Mouse (Mus musculus) neural tube, embryonic 13.5 days (tissue): ENCODE data around the gene Cdh22. TPM values are rescaled to one million over a fixed set of nuclear protein-coding genes. Genes with fewer than 3 reads are reported as not detected.

ENCODE experiments used
- ATAC-seq: fragments of 200-750 bp; cut with Nextera tagmentation; 2 replicates; pipeline ENCODE4 v1.8.0; 2017; ENCODE audit warnings: low read depth, mild to moderate bottlenecking, moderate TSS enrichment, moderate library complexity
- H3K27ac ChIP-seq: fragments of 300-500 bp; sonication (generic); replicated peaks from 2 replicates; pipeline ENCODE4 v1.5.1; 2015; ENCODE audit warnings: moderate library complexity, mild to moderate bottlenecking, inconsistent platforms
- H3K27me3 ChIP-seq: fragments of 300-500 bp; sonication (generic); 2 replicates; pipeline ENCODE4 v1.6.1; 2015; ENCODE audit warnings: mild to moderate bottlenecking, inconsistent platforms
- H3K36me3 ChIP-seq: fragments of 300-500 bp; sonication (generic); 2 replicates; pipeline ENCODE4 v1.6.1; 2015; ENCODE audit warnings: mild to moderate bottlenecking, inconsistent platforms
- H3K4me1 ChIP-seq: fragments of 300-500 bp; sonication (generic); replicated peaks from 2 replicates; pipeline ENCODE4 v1.6.1; 2015; ENCODE audit warnings: inconsistent platforms
- H3K4me2 ChIP-seq: fragments of 300-500 bp; sonication (generic); 2 replicates; pipeline ENCODE4 v1.6.1; 2015; ENCODE audit warnings: inconsistent platforms, mild to moderate bottlenecking, moderate library complexity
- H3K4me3 ChIP-seq: fragments of 300-500 bp; sonication (generic); 2 replicates; pipeline ENCODE4 v1.5.1; 2015; ENCODE audit warnings: mild to moderate bottlenecking, inconsistent platforms
- H3K9ac ChIP-seq: fragments of 300-500 bp; sonication (generic); 2 replicates; pipeline ENCODE4 v1.6.1; 2015; ENCODE audit warnings: moderate library complexity, mild to moderate bottlenecking, inconsistent platforms
- H3K9me3 ChIP-seq: fragments of 300-500 bp; sonication (generic); 2 replicates; pipeline ENCODE4 v1.6.1; 2016; ENCODE audit warnings: inconsistent platforms
- WGBS: fragments of 180-500 bp; shearing (Covaris S2); methylation state at CpG from one replicate; pipeline ENCODE4 v1.1.7; 2015; 5-methylcytosine and 5-hydroxymethylcytosine counted together
- polyA plus RNA-seq: library from polyadenylated mRNA; unstranded; fragments of >200 nt; fragmentation: Nextera tagmentation; extraction: Ambion mirVana; gene quantifications from 2 replicates; pipeline ENCODE4 v1.2.1, GENCODE M21; 2015

Cdh22 gene
- polyA plus RNA-seq, 1 experiment from 2014 or later, result 11.4 TPM

DNA sequence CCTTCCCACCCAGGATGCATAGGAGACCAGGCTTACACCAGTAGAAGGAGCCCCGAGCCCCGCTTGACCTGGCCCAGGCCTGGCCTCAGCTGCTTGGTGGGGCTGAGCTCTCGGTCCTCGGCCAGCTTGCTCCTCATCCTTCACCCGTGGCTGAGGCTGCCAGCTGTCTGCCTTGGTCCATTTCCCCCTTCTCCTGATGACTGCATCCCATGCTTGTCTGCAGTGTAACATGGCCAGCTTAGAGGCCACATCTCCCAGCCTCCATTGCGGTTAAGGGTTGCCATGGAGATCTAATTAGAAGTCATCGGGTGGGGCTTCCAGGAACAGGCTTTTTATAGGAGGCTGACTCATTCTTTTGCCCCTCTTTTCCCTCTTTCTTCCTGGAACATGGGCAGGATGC lies 29.2 kb upstream of the Cdh22 start:
- Histone ChIP-seq H3K9ac (no peak overlapping the region), H3K27ac (no peak overlapping the region), H3K36me3 (no peaks in the 10 kb centered on the region), H3K4me2 (no peak overlapping the region), H3K9me3 (no peaks in the 10 kb centered on the region), H3K4me3 (no peak overlapping the region), H3K27me3 (peaks cover 76% of the 10 kb centered on the region), H3K4me1 (peaks cover 46% of the 10 kb centered on the region)
- WGBS, result 38% methylated on average over 7 of the region's 7 CpGs
- ATAC-seq, result no peak

DNA sequence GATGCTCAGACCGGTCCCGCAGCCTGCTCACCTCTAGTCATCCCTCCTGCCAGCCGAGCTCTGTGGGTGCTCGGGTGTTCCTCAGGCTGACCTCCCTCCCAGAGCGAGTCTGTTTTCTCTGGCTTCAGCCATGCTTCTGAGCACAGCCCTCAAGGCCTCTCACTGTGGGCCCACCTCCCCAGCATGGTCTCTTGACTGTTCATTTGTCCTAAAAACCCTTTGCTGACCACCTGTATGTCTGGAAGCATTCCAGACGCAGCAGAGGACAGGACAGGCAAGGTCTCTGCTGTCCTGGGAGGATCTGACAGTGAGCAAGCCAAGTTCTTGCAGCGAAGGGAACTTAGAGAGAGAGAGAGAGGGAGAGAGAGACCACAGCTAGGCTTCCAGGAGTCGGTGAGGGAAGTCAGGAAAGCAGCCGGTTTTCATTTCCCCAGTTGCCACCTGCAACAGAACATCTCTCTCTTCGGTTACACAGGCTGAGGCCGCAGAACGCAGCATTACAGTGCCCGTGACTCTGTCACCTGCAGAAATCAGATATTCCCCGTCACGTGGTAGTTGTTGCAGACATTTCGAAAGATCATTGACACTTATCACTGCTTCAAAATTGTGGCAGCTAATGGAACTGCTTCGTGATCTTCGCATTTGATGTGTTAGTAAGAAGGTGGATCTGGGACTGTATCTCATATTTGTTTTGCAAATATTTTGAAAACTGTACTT lies 27.8 kb upstream of the Cdh22 start:
- no peak overlapping the region for H3K4me2 ChIP-seq
- H3K4me1 ChIP-seq, result peaks cover 60% of the 10 kb centered on the region
- peaks cover 77% of the 10 kb centered on the region for H3K27me3 ChIP-seq
- 68% methylated on average over 18 of the region's 18 CpGs for WGBS
- no peak overlapping the region for H3K4me3 ChIP-seq
- no peaks in the 10 kb centered on the region for H3K9me3 ChIP-seq
- no peak overlapping the region for H3K27ac ChIP-seq
- no peak overlapping the region for H3K9ac ChIP-seq
- ATAC-seq, result no peak
- H3K36me3 ChIP-seq, result no peaks in the 10 kb centered on the region

DNA sequence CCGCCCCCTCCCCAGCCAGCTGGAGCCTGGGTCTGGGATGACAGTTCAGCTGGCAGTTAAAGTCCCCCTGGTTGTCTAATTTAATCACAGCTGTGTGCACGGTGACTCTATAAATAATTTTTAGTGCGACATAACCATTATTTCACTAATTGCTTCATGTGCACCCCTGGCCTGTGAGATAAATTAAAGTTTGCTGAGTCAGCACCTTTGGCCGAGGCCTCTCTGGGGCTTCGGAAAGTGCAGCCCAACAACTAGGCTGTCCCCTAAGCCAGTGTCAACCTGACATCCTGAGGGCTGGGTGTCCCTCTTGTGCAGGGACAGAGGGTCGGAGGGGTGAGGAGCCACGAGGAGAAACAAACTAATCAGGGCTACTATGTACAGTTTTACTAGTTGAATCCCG lies 25.2 kb upstream of the Cdh22 start:
- H3K4me3 ChIP-seq, result no peak overlapping the region
- no peaks in the 10 kb centered on the region for H3K36me3 ChIP-seq
- no peak overlapping the region for H3K9ac ChIP-seq
- H3K9me3 ChIP-seq, result no peaks in the 10 kb centered on the region
- H3K4me2 ChIP-seq, result no peak overlapping the region
- peaks cover 86% of the 10 kb centered on the region for H3K27me3 ChIP-seq
- H3K27ac ChIP-seq, result no peak overlapping the region
- WGBS, result 54% methylated on average over 8 of the region's 8 CpGs
- peak; percentile 44 for ATAC-seq
- H3K4me1 ChIP-seq, result peaks cover 59% of the 10 kb centered on the region

DNA sequence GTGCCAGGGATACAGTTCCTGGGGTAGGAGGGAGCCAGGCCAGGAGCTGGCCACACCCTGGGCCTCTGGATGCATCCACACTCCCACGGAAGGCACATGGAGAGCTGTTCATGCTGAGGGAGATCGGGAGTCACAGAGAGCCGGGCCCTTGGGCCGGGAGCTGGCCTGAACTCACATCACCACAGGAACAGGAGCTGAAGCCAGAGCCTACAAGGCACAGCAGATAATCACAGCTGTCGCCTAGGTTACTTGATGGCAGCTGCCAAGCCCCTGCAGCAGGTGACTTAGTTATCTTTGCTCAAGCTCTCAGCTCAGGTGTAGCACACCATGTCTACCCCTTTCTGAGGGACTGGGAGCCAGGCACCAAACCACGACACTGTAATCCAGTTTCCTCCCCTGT lies 23.7 kb upstream of the Cdh22 start:
- H3K4me3 ChIP-seq, result no peak overlapping the region
- no peaks in the 10 kb centered on the region for H3K9me3 ChIP-seq
- WGBS, result 81% methylated on average over 6 of the region's 6 CpGs
- ATAC-seq, result no peak
- no peak overlapping the region for H3K27ac ChIP-seq
- H3K27me3 ChIP-seq, result peaks cover 88% of the 10 kb centered on the region
- no peak overlapping the region for H3K9ac ChIP-seq
- no peaks in the 10 kb centered on the region for H3K36me3 ChIP-seq
- no peak overlapping the region for H3K4me2 ChIP-seq
- peaks cover 62% of the 10 kb centered on the region for H3K4me1 ChIP-seq

DNA sequence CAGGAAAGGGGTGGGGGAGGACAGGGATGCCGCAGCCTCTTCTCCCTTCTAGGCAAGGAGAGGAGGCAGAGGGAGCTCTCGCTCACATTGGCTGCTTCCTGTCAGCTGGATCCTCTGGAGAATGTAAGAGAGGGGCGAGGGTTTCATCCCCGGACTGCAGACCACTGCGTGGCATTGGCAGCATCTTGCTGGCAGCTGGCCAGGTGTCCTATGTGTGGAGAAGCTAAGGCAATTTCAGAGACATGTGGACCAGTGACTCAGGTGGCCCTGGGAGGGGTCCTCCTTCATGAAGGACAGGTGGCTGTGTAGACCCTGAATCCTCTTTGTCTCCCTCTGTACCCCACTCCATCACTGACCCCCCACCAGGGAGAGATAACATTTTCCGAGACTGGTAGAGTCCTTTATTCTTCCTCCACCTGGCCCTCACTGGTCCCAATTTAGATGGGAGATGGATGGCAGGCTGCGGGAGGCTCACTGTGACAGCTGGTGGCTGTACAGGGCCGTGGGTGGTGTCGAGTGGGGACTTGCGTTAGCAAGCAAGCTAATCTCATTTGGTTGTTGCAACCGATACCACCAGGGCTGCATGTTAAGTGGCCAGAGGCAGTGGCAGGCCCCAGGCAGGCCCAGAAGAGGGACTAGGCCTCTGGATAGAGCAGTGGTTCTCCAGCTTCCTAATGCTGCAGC lies 22.6 kb upstream of the Cdh22 start:
- WGBS, result 30% methylated on average over 11 of the region's 11 CpGs

DNA sequence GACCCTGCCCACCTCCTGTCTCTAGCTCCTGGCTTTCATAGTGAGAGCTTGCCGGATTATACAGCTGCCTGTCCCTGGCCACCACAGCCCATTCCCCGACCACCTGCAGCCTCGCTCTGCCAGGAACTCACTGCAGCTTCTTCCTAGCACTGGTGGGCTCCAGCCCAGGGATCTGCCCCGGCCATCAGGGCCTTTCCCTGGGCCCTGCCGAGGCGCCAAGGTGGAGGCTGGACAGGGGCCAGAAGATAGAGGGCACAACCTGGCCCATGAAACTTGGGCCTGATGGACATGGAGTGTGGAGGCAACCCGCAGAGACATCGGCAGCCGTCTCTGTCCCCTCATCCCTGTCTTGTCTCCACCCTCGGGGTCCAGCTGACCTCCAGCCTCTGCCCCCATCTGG lies 21.6 kb upstream of the Cdh22 start:
- Histone ChIP-seq H3K4me3 (no peak overlapping the region), H3K27ac (no peak overlapping the region), H3K27me3 (peaks cover 87% of the 10 kb centered on the region), H3K9ac (no peak overlapping the region), H3K9me3 (no peaks in the 10 kb centered on the region), H3K4me2 (no peak overlapping the region), H3K36me3 (no peaks in the 10 kb centered on the region), H3K4me1 (peaks cover 62% of the 10 kb centered on the region)
- WGBS, result 70% methylated on average over 10 of the region's 10 CpGs
- no peak for ATAC-seq

More for the DNA sequence above, 22.6 kb upstream of the Cdh22 start:
- no peak overlapping the region for H3K4me3 ChIP-seq
- H3K9ac ChIP-seq, result no peak overlapping the region; the same call in 1 of the 2 replicates
- H3K4me2 ChIP-seq, result no peak overlapping the region
- peaks cover 62% of the 10 kb centered on the region for H3K4me1 ChIP-seq
- H3K9me3 ChIP-seq, result no peaks in the 10 kb centered on the region
- H3K27me3 ChIP-seq, result peaks cover 88% of the 10 kb centered on the region
- no peak for ATAC-seq
- H3K36me3 ChIP-seq, result no peaks in the 10 kb centered on the region
- no peak overlapping the region for H3K27ac ChIP-seq

DNA sequence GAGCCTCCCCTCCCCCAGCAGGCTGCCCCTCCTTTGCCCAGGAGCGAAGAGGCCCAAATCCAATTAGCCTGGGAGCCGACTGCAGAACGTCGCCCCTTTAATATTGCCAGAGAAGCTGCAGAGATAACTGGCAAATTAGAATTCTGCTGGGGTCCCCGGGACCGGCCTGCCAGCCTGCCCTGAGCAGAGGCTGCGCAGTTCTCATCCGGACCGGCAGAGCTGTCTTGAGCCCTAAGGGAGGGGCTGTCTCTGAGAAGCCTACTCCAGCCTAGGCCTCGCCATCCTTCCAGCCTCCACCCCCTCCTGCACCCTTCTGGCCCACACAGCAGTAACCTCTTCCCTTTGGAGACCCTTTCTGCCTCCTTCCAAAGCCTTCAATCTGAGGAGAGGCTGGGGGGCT lies 19.2 kb upstream of the Cdh22 start:
- peak; percentile 23; the same call in 1 of the 2 replicates for ATAC-seq
- H3K4me1 ChIP-seq, result peaks cover 43% of the 10 kb centered on the region
- no peaks in the 10 kb centered on the region for H3K9me3 ChIP-seq
- H3K4me2 ChIP-seq, result no peak overlapping the region
- H3K36me3 ChIP-seq, result no peaks in the 10 kb centered on the region
- peak overlapping the region; percentile 22; the same call in 1 of the 2 replicates for H3K9ac ChIP-seq
- WGBS, result 11% methylated on average over 10 of the region's 10 CpGs
- H3K27ac ChIP-seq, result no peak overlapping the region
- no peak overlapping the region for H3K4me3 ChIP-seq
- peaks cover 90% of the 10 kb centered on the region for H3K27me3 ChIP-seq

DNA sequence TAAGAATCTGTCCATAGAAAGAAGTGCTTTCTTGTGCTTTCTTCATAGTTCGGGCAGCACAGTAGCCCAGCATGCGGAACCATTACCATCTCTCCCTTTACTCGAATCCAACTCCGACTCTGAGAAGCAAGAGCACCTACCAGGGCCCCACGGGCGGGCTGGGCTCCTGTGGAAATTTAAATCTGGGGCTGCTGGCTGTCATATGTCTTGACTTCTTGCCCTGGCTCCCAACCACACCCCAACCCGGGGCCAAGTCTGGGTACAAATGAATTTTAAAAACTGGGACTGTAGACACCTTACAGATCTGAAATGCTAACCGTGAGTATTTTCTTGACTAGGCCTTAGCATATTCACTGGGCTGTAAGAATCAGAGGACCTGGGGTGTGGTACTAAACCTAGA lies 18.6 kb upstream of the Cdh22 start:
- Histone ChIP-seq H3K9ac (no peak overlapping the region), H3K36me3 (no peaks in the 10 kb centered on the region), H3K4me3 (no peak overlapping the region), H3K4me2 (no peak overlapping the region), H3K9me3 (no peaks in the 10 kb centered on the region), H3K27ac (no peak overlapping the region), H3K27me3 (peaks cover 88% of the 10 kb centered on the region), H3K4me1 (peaks cover 37% of the 10 kb centered on the region)
- ATAC-seq, result no peak
- 75% methylated on average over 8 of the region's 8 CpGs for WGBS

DNA sequence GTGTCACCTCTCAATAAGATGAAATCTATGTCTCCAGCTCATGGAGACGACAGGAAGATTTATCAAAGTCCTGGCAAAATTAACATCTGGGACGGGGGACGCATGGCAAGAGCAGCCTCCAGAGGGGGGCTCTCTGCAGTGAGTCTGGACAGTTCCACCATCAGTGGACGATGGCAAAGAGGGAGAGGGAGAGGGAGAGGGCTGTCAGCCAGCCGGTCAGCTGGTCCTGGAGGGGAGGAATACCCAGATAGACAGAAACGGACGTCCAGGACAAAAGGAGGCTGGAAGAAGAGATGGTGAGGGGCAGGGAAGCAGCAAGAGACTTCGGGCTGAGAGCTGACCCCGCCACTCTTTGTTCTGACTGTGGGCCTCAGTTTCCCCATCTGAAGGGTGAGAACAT lies 18.1 kb upstream of the Cdh22 start:
- peaks cover 32% of the 10 kb centered on the region for H3K4me1 ChIP-seq
- ATAC-seq, result no peak
- no peaks in the 10 kb centered on the region for H3K9me3 ChIP-seq
- no peaks in the 10 kb centered on the region for H3K36me3 ChIP-seq
- no peak overlapping the region for H3K4me2 ChIP-seq
- 46% methylated on average over 9 of the region's 9 CpGs for WGBS
- no peak overlapping the region for H3K4me3 ChIP-seq
- H3K9ac ChIP-seq, result no peak overlapping the region
- H3K27ac ChIP-seq, result no peak overlapping the region
- peaks cover 88% of the 10 kb centered on the region for H3K27me3 ChIP-seq

DNA sequence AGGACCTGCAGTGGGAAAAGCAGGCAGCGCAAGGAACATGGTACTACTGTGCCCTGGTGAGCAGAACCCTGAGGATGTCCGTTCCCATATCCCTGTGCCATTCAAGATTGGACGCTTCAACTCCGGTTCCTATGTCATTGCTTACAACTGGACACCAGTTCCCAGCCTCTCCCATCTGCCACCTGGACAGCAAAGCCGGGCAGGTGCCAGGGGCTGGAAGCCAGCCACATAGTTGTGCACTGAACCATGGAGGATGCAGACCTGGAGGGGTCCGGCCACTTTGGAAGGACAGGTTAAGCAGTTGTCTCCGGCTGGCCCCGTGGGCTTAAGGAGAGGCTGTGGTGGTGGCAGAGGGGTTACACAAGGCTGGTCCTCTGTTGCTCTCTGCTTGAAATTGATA lies 17.7 kb upstream of the Cdh22 start:
- peaks cover 88% of the 10 kb centered on the region for H3K27me3 ChIP-seq
- no peak overlapping the region for H3K4me2 ChIP-seq
- no peak for ATAC-seq
- H3K4me1 ChIP-seq, result peaks cover 31% of the 10 kb centered on the region
- WGBS, result 85% methylated on average over 8 of the region's 8 CpGs
- H3K9ac ChIP-seq, result no peak overlapping the region
- no peak overlapping the region for H3K4me3 ChIP-seq
- H3K27ac ChIP-seq, result no peak overlapping the region
- H3K9me3 ChIP-seq, result no peaks in the 10 kb centered on the region
- no peaks in the 10 kb centered on the region for H3K36me3 ChIP-seq

DNA sequence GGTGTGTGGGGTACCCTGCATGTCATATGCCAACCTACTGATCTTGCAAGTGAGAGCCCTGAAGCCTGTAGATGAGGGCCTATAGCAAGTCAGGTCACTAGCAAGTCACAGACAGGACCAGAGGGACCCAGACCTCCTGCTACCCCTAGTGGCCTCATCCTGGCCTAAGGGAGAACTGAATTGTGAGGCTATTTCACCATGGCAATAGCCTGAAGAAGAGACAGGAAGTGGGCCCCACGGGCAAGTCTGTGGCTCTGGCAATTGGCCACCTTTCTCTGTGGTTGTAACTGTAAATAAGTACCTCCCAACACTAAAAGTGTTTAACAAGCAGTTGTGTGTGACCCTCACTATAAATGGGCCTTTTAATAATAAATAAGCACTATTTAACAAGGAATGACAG lies 16.2 kb upstream of the Cdh22 start:
- ATAC-seq, result no peak
- H3K9me3 ChIP-seq, result no peaks in the 10 kb centered on the region
- H3K4me2 ChIP-seq, result no peak overlapping the region
- H3K9ac ChIP-seq, result no peak overlapping the region
- H3K27ac ChIP-seq, result no peak overlapping the region
- no peak overlapping the region for H3K4me3 ChIP-seq
- H3K4me1 ChIP-seq, result peaks cover 29% of the 10 kb centered on the region
- H3K36me3 ChIP-seq, result no peaks in the 10 kb centered on the region
- 20% methylated on average over 1 of the region's 1 CpGs for WGBS
- peaks cover 86% of the 10 kb centered on the region for H3K27me3 ChIP-seq

DNA sequence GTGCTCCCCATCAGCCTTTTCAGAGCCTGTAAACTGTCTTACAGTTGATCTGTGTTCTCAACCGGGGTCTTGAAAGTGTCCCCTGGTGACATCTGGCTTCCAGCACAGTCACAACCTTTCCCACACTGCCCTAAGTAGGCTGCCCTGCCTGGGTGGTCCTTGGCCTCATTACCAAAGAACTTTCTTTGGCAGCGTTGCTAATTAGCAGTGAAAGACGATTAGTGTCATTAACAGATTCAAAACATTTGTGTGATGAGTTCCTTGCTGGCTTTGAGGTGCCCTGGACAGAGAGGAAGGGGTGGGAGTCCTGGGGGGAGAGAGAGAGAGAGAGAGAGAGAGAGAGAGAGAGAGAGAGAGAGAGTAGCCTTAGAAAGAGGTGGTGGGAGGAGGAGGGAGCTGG lies 14.3 kb upstream of the Cdh22 start:
- no peaks in the 10 kb centered on the region for H3K9me3 ChIP-seq
- no peak overlapping the region for H3K4me2 ChIP-seq
- H3K4me3 ChIP-seq, result no peak overlapping the region
- 8% methylated on average over 3 of the region's 3 CpGs for WGBS
- H3K4me1 ChIP-seq, result peaks cover 19% of the 10 kb centered on the region
- no peaks in the 10 kb centered on the region for H3K36me3 ChIP-seq
- no peak for ATAC-seq
- no peak overlapping the region for H3K27ac ChIP-seq
- H3K27me3 ChIP-seq, result peaks cover 84% of the 10 kb centered on the region
- H3K9ac ChIP-seq, result no peak overlapping the region
